Mouse (Mus musculus) myocyte (in vitro differentiated cells): Measurements from ENCODE around the gene Cd320. TPM values are rescaled to one million over a fixed set of nuclear protein-coding genes. Genes with fewer than 3 reads are reported as not detected.
A peak's percentile ranks its signal among the peaks of the same experiment; 100 is the strongest.
"Not testable (repeated sequence)": the region's sequence is repeated elsewhere in the genome, so short reads cannot be mapped to it uniquely, and the experiment has no call there.

Experiments
- H3K27me3 ChIP-seq: one replicate; pipeline ENCODE4 v1.6.1; 2011; ENCODE audit not compliant: control insufficient read depth, insufficient read depth, insufficient read length
- H3K36me3 ChIP-seq: one replicate; pipeline ENCODE4 v1.6.1; 2011; ENCODE audit not compliant: control insufficient read depth, insufficient read depth
- H3K4me2 ChIP-seq: one replicate; pipeline ENCODE4 v1.6.1; 2011; ENCODE audit warnings: low read depth, control low read depth
- H3K4me3 ChIP-seq: one replicate; pipeline ENCODE4 v1.5.1; 2011; ENCODE audit warnings: mild to moderate bottlenecking, control low read depth, moderate library complexity
- H3K79me2 ChIP-seq: one replicate; pipeline ENCODE4 v1.6.1; 2011; ENCODE audit not compliant: control insufficient read depth, insufficient read depth
- H3ac ChIP-seq: one replicate; pipeline ENCODE4 v1.6.1; 2011; ENCODE audit not compliant: control insufficient read depth, insufficient read length
- CEBPB ChIP-seq: IDR thresholded peaks from 2 replicates; pipeline ENCODE4 v1.6.1; 2011; ENCODE audit warnings: mild to moderate bottlenecking, moderate library complexity; ENCODE audit not compliant: poor library complexity, insufficient read depth, severe bottlenecking
- E2F4 ChIP-seq: IDR thresholded peaks from one replicate; pipeline ENCODE4 v1.6.1; 2011; ENCODE audit warnings: mild to moderate bottlenecking, control low read depth, moderate library complexity; ENCODE audit not compliant: insufficient read depth
- MAX ChIP-seq: IDR thresholded peaks from one replicate; pipeline ENCODE4 v1.6.1; 2011; ENCODE audit warnings: low read depth, mild to moderate bottlenecking, control low read depth
- MYOD1 ChIP-seq, 3 experiments: IDR thresholded peaks; one replicate each; pipeline ENCODE4 v1.6.1; 2011; ENCODE audit warnings: control low read depth in 2 of 3, low read depth in 2 of 3, mild to moderate bottlenecking in 2 of 3, moderate library complexity in 1 of 3; ENCODE audit not compliant: insufficient read length in 2 of 3, control insufficient read depth in 1 of 3
- MYOG ChIP-seq, 3 experiments: IDR thresholded peaks; one replicate each; pipeline ENCODE4 v1.6.1; 2011; ENCODE audit warnings: control low read depth in 2 of 3, low read depth in 2 of 3, mild to moderate bottlenecking in 2 of 3; ENCODE audit not compliant: insufficient read length in 2 of 3, control insufficient read depth in 1 of 3, insufficient read depth in 1 of 3
- POLR2A ChIP-seq: IDR thresholded peaks from one replicate; pipeline ENCODE4 v1.6.1; 2011; ENCODE audit warnings: low read depth, mild to moderate bottlenecking, control low read depth, moderate library complexity; ENCODE audit not compliant: insufficient read length
- POLR2AphosphoS2 ChIP-seq: IDR thresholded peaks from one replicate; pipeline ENCODE4 v1.6.1; 2011; ENCODE audit warnings: low read depth, control low read depth; ENCODE audit not compliant: insufficient read length
- REST ChIP-seq: IDR thresholded peaks from one replicate; pipeline ENCODE4 v1.6.1; 2011; ENCODE audit warnings: mild to moderate bottlenecking, control low read depth, moderate library complexity; ENCODE audit not compliant: insufficient read depth, insufficient read length
- SRF ChIP-seq: IDR thresholded peaks from one replicate; pipeline ENCODE4 v1.6.1; 2011; ENCODE audit warnings: low read depth; ENCODE audit not compliant: control insufficient read depth, insufficient read length
- TCF12 ChIP-seq: IDR thresholded peaks from one replicate; pipeline ENCODE4 v1.6.1; 2011; ENCODE audit warnings: mild to moderate bottlenecking, control low read depth; ENCODE audit not compliant: poor library complexity, insufficient read depth, severe bottlenecking
- TCF3 ChIP-seq: IDR thresholded peaks from one replicate; pipeline ENCODE4 v1.6.1; 2011; ENCODE audit warnings: low read depth, control low read depth; ENCODE audit not compliant: insufficient read length
- USF1 ChIP-seq: IDR thresholded peaks from one replicate; pipeline ENCODE4 v1.6.1; 2011; ENCODE audit warnings: low read depth, mild to moderate bottlenecking, control low read depth, moderate library complexity
- polyA plus RNA-seq: library from polyadenylated mRNA; unstranded; fragments of >200 nt; fragmentation: generic; extraction: Trizol; gene quantifications from one replicate; pipeline ENCODE4 v1.2.1, GENCODE M21; 2012; ENCODE audit warnings: missing spikeins

Cd320 gene
- polyA plus RNA-seq, 1 experiment, result 83.1 TPM

GRCm38 (mm10) chr17:33874411-33874810 lies 31.5 kb downstream of the Cd320 start:
- Histone ChIP-seq H3K36me3 (no peaks in the 10 kb centered on the region), H3K4me3 (no peak overlapping the region), H3ac (no peak overlapping the region), H3K27me3 (no peaks in the 10 kb centered on the region), H3K4me2 (no peak overlapping the region), H3K79me2 (no peaks in the 10 kb centered on the region)
- no peak for TF ChIP-seq TCF12
- no peak for TF ChIP-seq MYOD1 (IDR thresholded peaks at IDR 0.05; ENCODE audit: control insufficient read depth in 1 of 3, insufficient read length in 2 of 3, low read depth in 2 of 3)
- no peak for TF ChIP-seq POLR2A
- no peak for TF ChIP-seq POLR2AphosphoS2
- TF ChIP-seq REST, result no peak
- TF ChIP-seq USF1, result no peak

DNA sequence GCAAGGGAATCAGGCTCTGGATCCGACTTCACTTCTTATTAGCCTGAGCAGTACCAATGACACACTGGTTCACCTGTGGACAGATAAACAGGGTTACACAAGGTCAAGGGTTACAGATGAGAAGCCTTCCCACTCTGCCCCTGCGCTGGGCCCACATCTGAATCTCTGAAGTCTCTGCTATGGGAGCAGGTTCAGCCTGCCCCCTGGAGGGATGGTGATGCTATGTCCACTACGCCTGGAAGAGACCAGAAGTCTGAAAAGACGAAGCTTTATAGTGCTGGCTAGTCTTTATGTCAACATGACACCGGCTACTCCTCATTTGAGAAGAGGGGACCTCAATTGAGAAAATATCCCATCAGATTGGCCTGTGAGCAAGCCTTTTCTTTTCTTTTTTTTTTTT lies 32.9 kb downstream of the Cd320 start:
- not testable (repeated sequence) for H3K27me3 ChIP-seq, H3ac ChIP-seq, H3K4me3 ChIP-seq, H3K79me2 ChIP-seq, H3K36me3 ChIP-seq, H3K4me2 ChIP-seq

DNA sequence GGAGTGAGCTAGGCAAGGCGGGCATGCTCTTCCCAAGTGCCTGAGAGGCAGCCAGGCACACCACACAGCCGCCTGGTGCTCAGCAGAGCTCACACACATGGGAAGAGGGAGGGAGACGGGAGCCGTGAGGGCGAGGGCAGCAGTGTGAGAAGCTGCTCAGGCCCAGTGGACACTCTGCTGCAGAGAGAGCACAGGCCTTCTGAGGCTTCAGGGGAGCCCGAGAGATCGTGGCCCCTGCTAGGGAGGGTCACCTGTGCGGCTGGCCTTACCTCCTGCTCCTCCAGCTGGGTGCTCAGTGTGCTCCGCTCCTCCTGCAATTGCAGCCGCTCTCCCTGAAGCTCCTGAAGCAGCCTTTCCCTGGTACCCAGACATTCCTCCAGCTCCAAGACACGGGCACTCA lies 41.4 kb downstream of the Cd320 start:
- not testable (repeated sequence) for H3ac ChIP-seq, H3K4me2 ChIP-seq, H3K27me3 ChIP-seq, H3K4me3 ChIP-seq, H3K36me3 ChIP-seq
- H3K79me2 ChIP-seq, result peaks cover 22% of the 10 kb centered on the region

DNA sequence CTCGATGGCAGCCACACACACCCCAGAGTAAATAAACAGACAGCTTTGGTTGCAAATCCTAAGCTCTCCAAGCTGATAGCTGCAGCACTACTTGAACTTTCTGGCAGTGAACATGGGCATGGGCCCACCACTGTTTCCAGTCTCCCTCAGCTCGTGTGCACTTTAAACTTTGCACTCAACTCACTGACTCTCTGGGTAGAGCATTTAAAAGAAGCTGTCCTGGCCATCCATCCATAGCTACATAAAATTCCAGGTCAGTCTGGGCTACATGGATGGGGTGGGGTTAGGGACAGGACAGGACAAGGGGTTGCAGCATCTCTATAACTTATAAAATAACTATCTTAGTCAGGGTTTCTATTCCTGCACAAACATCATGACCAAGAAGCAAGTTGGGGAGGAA lies 44.9 kb downstream of the Cd320 start:
- not testable (repeated sequence) for H3K4me3 ChIP-seq, H3K27me3 ChIP-seq, H3ac ChIP-seq, H3K36me3 ChIP-seq
- Histone ChIP-seq H3K4me2 (peak overlapping the region; percentile 79), H3K79me2 (peaks cover 27% of the 10 kb centered on the region)

DNA sequence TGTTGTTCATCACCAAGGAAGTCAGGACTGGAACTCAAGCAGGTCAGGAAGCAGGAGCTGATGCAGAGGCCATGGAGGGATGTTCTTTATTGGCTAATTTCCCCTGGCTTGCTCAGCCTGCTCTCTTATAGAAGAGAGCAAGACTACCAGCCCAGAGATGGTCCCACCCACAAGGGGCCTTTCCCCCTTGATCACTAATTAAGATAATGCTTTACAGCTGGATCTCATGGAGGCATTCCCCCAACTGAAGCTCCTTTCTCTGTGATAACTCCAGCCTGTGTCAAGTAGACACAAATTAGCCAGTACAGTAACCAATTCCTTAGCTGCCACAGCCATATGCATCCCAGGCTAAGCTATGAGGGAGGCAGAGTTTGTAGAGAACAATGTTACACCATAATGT lies 45.3 kb downstream of the Cd320 start:
- Histone ChIP-seq H3K79me2 (peaks cover 27% of the 10 kb centered on the region), H3K4me2 (peak overlapping the region; percentile 79)
- H3ac ChIP-seq, H3K36me3 ChIP-seq, H3K27me3 ChIP-seq, H3K4me3 ChIP-seq: not testable (repeated sequence)

- peak overlapping the region; percentile 52 for H3K4me2 ChIP-seq
These were observed 47.1 kb downstream of the Cd320 start for GRCm38 (mm10) chr17:33889941-33890532.

GRCm38 (mm10) chr17:33890533-33891059 lies 47.7 kb downstream of the Cd320 start, which contains the start of gene Kifc1:
Gene Kifc1 (minus strand): TSS chr17:33890661.
- peaks cover 27% of the 10 kb centered on the region for H3K79me2 ChIP-seq
- H3K4me2 ChIP-seq, result peak within 1 kb of the TSS; percentile 70
- peak in 1 of 3 experiments; percentile 41 for TF ChIP-seq MYOG (IDR thresholded peaks at IDR 0.05; ENCODE audit: control insufficient read depth in 1 of 3, insufficient read depth in 1 of 3, insufficient read length in 2 of 3, low read depth in 2 of 3)
- no peak for TF ChIP-seq MAX
- TF ChIP-seq SRF, result no peak
- peak; percentile 90 for TF ChIP-seq E2F4
- no peak for TF ChIP-seq TCF12
- peak; percentile 65 for TF ChIP-seq POLR2AphosphoS2
- no peak for TF ChIP-seq REST
- peak; percentile 0 for TF ChIP-seq POLR2A
- TF ChIP-seq TCF3, result no peak
- TF ChIP-seq CEBPB, result peak; percentile 70
- TF ChIP-seq USF1, result no peak
- peak in 1 of 3 experiments; percentile 19 for TF ChIP-seq MYOD1 (IDR thresholded peaks at IDR 0.05; ENCODE audit: control insufficient read depth in 1 of 3, insufficient read length in 2 of 3, low read depth in 2 of 3)
- H3K27me3 ChIP-seq, result no peaks in the 10 kb centered on the region
- H3ac ChIP-seq, result peak within 1 kb of the TSS; percentile 48
- peak within 1 kb of the TSS; percentile 44 for H3K4me3 ChIP-seq
- no peaks in the 10 kb centered on the region for H3K36me3 ChIP-seq

More at GRCm38 (mm10) chr17:33889941-33890532, 47.1 kb downstream of the Cd320 start:
- H3K27me3 ChIP-seq, H3K36me3 ChIP-seq: not testable (repeated sequence)
- H3ac ChIP-seq, result peak overlapping the region; percentile 48
- peak overlapping the region; percentile 44 for H3K4me3 ChIP-seq
- peak; percentile 80 for TF ChIP-seq POLR2A
- H3K79me2 ChIP-seq, result peaks cover 27% of the 10 kb centered on the region
